Mouse (Mus musculus): Measurements from ENCODE around the gene Igdcc3.

Gene Igdcc3

GRCm38 (mm10) chr9:65141306-65141975, 452 bp downstream of the Igdcc3 start:
- peak; percentile 37 for DNase-seq (ENCODE audit: low spot score)

DNA sequence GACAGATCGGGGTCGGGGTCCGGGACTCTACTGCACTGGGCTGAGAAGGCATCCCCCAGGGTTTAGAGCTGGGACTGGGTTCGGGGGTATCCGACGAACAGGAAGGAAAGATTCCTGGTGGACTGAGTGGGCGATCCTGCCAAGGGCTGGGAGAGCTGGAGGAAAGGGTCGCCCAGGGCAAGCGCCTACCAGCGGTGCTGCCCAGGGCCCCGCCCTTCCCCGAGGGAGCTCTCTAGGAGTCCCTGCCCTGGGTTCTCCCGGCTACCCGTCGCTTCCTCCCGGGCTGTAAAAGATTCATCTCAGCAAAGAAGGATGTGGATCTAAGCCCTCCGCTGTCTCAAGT, 958 bp downstream of the Igdcc3 start:
- no peak for DNase-seq (ENCODE audit: low spot score)

DNA sequence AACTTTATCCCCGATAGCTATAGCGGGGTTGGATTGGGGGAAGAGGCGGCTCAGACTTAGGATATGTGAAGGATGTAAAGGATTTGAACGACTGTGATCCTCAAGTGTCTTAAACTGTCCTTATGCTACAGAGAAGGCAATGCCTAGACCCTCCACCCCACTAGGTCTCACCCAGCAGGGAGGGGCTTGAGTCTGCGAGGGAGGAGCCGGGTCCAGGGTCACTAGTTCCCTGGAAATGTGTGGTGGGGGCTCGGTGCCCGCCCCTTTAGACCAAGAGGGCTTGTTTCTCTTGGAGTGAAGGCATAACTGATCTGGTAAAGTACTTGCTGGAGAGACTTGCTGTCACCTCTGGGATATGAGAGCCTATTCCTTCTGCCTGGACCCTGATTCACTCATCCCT, 1.4 kb downstream of the Igdcc3 start:
- no peak for DNase-seq (ENCODE audit: low spot score)

DNA sequence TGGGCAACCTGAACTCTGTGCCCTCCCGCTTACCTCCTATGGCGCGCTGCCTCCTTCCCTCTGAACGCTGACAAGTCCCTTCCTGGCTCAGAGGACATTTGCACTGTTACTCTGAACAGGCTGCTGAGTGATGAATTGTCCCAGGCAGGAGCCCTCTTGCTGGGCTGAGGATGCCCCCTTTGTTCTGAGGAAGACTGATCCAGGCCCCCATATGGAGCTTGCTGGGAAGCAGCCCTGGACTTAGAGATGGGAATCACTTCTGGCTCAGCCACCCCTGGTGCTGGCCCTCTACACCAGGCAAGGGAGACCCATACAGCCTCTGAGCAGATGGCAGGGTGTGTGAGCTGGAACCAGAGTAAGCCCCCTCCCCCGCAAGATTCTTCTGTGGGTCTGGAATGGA, 5.0 kb downstream of the Igdcc3 start:
- DNase-seq (ENCODE audit: low spot score), result no peak

GRCm38 (mm10) chr9:65148507-65148906, 7.5 kb downstream of the Igdcc3 start:
- no peak for DNase-seq (ENCODE audit: low spot score)

DNA sequence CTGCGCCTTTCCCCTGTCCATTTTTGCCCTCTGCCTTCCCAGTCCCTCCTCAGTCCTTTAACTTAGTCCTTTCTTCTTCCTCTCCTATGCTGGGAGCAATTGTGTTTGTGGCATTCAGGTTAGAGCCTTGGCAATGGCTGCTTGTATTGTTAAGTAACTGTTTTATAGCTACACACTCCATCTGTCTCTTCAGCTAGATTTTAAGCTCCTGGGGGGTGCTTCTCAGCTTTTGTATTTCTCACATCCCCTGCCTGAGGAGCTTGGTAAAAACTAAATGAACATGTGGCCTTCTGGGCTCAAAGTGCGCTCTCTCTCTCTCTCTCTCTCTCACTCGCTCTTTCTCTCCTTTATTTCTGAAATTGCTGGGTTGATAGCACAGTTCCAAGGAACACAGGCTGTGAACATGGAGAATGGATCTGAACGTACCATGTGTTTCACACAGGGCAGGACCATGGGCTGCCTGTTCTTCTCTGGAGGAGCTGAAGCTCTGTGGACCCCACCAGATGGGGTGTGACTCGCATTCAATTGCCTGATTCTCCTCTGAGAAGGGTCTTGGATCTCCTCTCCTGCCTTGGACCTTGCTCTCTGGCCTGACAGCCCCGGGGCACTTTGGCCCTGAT, 11.8 kb downstream of the Igdcc3 start:
- no peak for DNase-seq (ENCODE audit: low spot score)

DNA sequence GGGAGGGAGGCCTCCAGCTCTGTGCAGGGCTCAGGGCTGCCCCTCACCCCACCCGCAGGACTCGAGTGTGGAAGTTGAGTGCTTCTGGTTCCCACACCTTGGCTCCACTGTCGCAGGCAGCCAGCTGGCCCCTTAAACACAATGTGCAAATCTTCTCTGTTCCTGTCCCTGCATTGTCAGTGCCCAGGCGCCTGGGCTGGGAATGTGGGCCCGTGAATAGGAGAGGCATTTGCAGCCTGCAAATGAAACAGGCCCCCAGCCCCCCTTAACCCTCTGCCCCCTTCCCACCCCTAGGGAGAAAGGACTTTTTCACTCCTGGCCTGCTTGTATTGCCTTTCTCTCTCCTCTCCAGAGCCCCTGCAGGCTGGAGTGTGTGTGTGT, 12.3 kb downstream of the Igdcc3 start:
- no peak for DNase-seq (ENCODE audit: low spot score)

GRCm38 (mm10) chr9:65154692-65155455, 13.9 kb downstream of the Igdcc3 start:
- no peak for DNase-seq (ENCODE audit: low spot score)

DNA sequence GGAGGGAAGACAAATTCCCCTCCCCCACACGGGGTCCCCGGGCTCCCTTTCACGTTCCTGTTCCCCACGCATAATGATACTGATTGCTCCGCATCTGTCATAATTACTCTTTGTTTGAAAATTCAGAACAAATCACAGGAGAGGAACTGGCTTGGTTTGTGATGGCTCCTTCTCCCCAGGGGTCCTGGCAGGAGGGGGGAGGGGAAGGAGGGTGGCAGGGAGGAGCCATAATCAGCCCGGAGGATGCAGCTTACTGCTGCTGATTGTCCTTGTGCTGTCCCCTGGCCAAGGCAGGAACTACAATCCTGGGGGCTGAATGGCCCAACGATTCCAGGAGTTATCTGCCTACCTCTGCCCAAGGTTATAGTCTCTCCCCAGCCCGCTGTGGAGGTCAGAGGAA, 15.6 kb downstream of the Igdcc3 start:
- no peak for DNase-seq (ENCODE audit: low spot score)

GRCm38 (mm10) chr9:65157631-65158030, 16.6 kb downstream of the Igdcc3 start:
- DNase-seq (ENCODE audit: low spot score), result no peak

GRCm38 (mm10) chr9:65161188-65161587, 20.2 kb downstream of the Igdcc3 start:
- no peak for DNase-seq (ENCODE audit: low spot score)

DNA sequence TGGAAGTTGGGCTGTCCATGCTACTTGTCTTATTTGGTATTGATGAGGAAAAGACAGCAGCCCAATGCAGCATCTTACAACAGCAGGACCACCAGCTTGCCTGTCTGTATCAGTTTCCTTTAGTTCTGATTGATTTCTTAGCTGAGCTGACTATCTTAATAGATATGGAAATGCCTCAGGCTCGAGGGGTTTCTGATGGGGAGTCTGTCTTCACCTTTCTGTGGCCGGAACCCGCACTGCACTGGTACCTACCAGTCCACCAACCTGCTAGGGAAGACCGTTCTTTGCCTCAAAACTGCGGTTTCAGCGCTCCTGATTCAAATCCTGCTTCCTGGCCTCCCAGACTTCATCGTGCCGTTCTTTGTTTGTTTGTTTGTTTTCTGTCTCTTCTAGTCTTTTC, 20.9 kb downstream of the Igdcc3 start:
- DNase-seq (ENCODE audit: low spot score), result no peak

DNA sequence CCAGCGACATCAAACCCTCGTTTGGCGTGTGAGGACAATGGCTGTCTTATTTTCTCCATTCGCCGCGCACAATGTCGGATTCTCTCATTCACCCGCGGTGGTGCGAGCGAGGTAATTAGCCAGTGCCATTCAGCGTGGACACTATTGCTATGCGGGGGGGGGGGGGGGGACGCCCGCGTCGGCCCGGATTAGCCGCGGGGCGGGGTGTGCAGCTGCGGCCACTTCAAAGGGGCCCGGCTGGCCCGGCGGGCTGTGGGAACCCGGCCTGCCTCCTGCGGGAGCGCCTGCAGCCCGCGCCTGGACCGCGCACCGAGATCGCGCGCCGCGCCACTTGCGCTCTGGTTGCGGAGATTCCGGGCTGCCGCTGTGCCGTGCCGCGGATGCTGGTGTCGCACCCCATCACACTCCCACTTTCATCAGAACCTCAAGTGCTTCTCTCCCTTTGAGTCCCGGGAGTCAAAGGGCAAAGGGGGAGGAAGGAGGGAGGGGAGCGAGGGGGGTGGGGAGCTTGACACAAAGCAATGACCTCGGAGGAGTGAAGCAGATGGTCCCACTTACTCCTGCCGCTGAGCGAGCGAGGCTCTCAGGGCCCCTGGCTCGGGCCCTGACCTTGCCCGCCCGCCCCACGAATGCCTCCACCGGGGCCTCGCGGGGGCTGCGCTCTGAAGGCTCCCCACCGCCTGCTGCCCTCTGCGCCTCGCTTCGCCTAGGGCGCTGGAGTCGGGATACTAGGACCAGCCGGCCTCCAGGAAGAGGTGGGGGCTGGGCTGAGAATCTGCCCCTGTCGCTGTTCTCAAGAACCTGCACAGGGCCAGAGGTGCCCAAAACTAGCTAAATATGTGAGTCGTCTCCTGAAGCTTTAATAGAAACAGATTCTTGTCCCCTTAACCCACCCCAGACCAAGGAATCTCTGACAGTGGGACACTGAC, 22.0 kb downstream of the Igdcc3 start:
- no peak for DNase-seq (ENCODE audit: low spot score)

GRCm38 (mm10) chr9:65164870-65165269, 23.9 kb downstream of the Igdcc3 start:
- DNase-seq (ENCODE audit: low spot score), result no peak

DNA sequence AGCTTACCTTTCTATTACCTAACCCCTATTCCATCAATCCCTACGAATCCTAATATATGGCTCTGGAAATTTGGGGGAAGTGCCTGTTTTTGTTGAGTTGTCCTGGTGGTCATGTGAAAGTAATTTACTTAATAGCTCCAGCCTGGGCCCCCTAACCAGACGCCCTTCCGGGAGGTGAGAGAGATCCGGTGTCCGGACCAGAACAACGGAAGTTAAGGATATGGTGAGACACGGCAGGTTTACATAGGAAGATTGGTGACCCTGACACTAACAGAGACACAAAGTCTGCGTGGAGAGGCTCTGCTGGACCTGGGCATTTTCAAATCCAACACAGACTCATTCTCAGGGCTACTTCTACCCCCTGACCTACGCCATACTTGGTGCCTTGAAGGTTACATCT, 25.4 kb downstream of the Igdcc3 start:
- DNase-seq (ENCODE audit: low spot score), result no peak

- DNase-seq (ENCODE audit: low spot score), result no peak
Measured at GRCm38 (mm10) chr9:65168534-65168933, 27.5 kb downstream of the Igdcc3 start.

DNA sequence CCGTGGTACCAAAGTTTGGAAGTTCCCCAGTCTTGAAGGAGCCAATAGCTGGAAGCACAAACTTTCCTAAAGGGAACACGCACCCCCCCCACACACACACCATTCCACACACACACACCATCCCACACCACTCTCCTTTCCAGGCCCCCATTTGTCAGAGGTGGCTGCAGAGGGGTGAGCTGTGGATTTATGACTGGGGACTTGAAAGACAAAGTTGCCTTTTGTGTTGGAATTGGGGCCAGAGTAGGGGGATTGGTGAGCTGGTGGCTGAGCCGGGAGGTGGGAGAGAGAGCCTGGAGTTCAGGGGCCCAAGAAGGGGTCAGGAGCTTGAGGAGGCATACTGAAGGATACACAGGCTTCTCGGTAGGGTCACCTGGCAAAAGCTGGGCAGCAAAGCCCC, 28.0 kb downstream of the Igdcc3 start:
- DNase-seq (ENCODE audit: low spot score), result no peak

DNA sequence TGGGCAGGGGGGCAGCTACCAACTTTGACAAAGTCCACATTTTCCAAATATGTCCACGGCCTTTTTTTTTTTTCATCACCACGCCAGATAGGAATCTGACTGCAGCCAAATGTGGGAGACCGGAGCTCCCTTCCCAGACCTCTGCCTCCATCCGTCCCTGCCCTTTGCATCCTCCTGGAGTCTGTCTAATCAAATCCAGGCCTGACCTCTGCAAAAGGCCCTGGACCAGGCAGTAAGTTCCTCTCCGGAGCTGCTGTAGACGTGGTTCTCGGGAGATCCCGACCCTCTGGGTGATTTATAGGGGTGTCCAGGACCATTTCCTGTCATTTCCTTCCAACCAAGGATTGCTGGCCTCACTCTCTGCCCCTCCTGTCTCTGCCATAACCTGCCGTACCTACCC, 31.7 kb downstream of the Igdcc3 start:
- no peak for DNase-seq (ENCODE audit: low spot score)

DNA sequence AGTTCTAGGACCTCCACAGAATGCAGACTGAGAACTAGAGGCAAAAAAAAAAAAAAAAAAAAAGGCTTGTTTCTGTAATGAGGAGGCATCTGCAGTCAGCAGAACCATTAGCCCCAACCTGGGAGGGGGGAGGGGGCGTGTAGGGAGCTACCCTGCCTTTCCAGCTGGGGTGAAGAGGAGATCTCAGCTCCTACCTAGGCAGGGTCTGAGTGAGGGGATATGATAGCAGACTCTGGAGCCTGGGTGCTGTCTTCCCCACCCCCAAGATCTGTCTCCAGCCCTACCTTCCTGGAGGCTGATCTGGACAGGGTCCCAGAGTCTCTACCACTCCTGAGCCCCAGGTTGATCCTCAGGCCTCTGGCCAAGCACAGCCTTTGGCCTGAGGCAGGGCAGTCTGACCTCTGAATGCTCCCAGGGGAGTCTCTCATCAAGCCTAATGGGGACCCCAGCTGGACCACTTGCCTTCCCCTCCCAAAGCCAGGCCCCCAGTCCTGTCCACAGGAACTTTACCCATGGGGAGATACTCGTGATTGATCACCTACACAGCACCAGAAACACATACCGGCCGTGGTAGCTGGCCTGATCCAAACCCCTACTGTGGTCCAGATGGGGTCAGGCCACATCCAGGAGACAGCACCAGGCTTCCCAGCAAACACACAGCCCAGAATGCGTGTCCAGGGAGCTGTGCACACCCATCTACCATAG, 34.4 kb downstream of the Igdcc3 start:
- DNase-seq (ENCODE audit: low spot score), result no peak

- no peak for DNase-seq (ENCODE audit: low spot score)
Measured at GRCm38 (mm10) chr9:65175939-65176871, 35.2 kb downstream of the Igdcc3 start.

DNA sequence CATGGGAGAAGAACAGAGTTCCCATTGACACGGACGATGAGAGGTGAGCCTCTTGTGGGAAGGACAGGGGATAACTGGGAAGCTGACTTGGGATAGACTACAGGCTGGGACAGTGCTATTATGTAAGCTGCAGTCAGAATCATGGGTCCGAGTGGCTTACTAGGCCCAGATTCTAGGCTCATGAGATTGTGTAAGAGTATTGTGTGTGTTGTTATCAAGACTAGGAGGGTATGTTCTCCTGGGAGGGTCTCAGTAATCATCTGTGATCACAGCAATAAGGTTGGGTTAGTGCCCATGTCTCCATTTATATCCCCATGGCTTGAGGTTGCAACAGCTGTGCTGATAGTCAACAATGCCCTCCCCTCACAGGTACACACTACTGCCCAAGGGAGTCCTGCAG, 36.5 kb downstream of the Igdcc3 start:
- DNase-seq (ENCODE audit: low spot score), result no peak
